Mouse (Mus musculus) CH12.LX (cell line): Measurements from ENCODE around the gene Fam160a1.

Experiments used
- CTCF ChIP-seq, 2 experiments: IDR thresholded peaks in 1 of 2; conservative IDR thresholded peaks in 1 of 2; 2 replicates each; pipeline ENCODE4 v1.5.1; 2011 to 2012; ENCODE audit warnings: low read depth in 2 of 2, low read length in 2 of 2, improper control_type of control experiment in 1 of 2, inconsistent platforms in 1 of 2, mild to moderate bottlenecking in 1 of 2, moderate library complexity in 1 of 2
- GABPA ChIP-seq: IDR thresholded peaks from 2 replicates; pipeline ENCODE4 v1.6.1; 2012; ENCODE audit warnings: low read depth, low read length, improper control_type of control experiment, inconsistent platforms; ENCODE audit not compliant: insufficient replicate concordance
- KAT2A ChIP-seq: IDR thresholded peaks from 2 replicates; pipeline ENCODE4 v1.6.1; 2012; ENCODE audit warnings: low read length, improper control_type of control experiment, inconsistent platforms; ENCODE audit not compliant: insufficient replicate concordance
- MAX ChIP-seq: IDR thresholded peaks from 2 replicates; pipeline ENCODE4 v1.6.1; 2011; ENCODE audit warnings: low read length, improper control_type of control experiment
- MAZ ChIP-seq: IDR thresholded peaks from 2 replicates; pipeline ENCODE4 v1.6.1; 2012; ENCODE audit warnings: low read depth, mild to moderate bottlenecking, inconsistent platforms, low read length, improper control_type of control experiment, moderate library complexity
- NRF1 ChIP-seq: IDR thresholded peaks from 2 replicates; pipeline ENCODE4 v1.6.1; 2014; ENCODE audit warnings: low read depth, mild to moderate bottlenecking, inconsistent platforms, low read length, improper control_type of control experiment, moderate library complexity
- POLR2A ChIP-seq: IDR thresholded peaks from 2 replicates; pipeline ENCODE4 v1.6.1; 2011; ENCODE audit warnings: low read depth, mild to moderate bottlenecking, improper control_type of control experiment, low read length

GRCm38 (mm10) chr3:85677133-85677532 is 140.0 kb downstream of the Fam160a1 start:
- TF ChIP-seq KAT2A (no peak), POLR2A (no peak), GABPA (no peak), MAX (no peak), CTCF (conservative IDR thresholded peaks at IDR 0.05 in 1 of 2, IDR thresholded peaks at IDR 0.05 in 1 of 2; ENCODE audit: low read depth in 2 of 2, low read length in 2 of 2) (no peak), MAZ (no peak), NRF1 (no peak)
